Mouse (Mus musculus): ENCODE results near the gene Mettl21e. TPM values are rescaled to one million over a fixed set of nuclear protein-coding genes. Genes with fewer than 3 reads are reported as not detected.
"Not testable (repeated sequence)": the region's sequence is repeated elsewhere in the genome, so short reads cannot be mapped to it uniquely, and the experiment has no call there.

Gene Mettl21e
- not detected in 2 replicates for polyA plus RNA-seq (2014; fragmentation: Nextera tagmentation; extraction: Ambion mirVana)

- no peak for DNase-seq (ENCODE audit: low spot score)
- no peak within 1 kb of the TSS for H3K4me2 ChIP-seq (ENCODE audit: low read depth, severe bottlenecking)
- 88% methylated on average over 1 of the region's 1 CpGs for WGBS
- no peak for ATAC-seq (ENCODE audit: insufficient number of reproducible peaks, low FRiP score, low TSS enrichment, low read depth)
- H3K36me3 ChIP-seq (ENCODE audit: control insufficient read depth, insufficient read depth, low read length), result no peaks in the 10 kb centered on the region
- H3K4me1 ChIP-seq (ENCODE audit: control insufficient read depth, insufficient read depth, low read length), result no peaks in the 10 kb centered on the region
- no peak within 1 kb of the TSS for H3K9ac ChIP-seq (ENCODE audit: low read length)
- no peaks in the 10 kb centered on the region for H3K27me3 ChIP-seq (ENCODE audit: control insufficient read depth, insufficient read depth, low read length)
- H3K27ac ChIP-seq (replicated peaks; ENCODE audit: low read depth, low read length), result no peak within 1 kb of the TSS
- H3K4me3 ChIP-seq (ENCODE audit: low read depth, low read length), result no peak within 1 kb of the TSS
- no peaks in the 10 kb centered on the region for H3K9me3 ChIP-seq (ENCODE audit: control insufficient read depth, low read length)
These were observed at the start of gene Mettl21e for GRCm38 (mm10) chr1:44218876-44219275. Mettl21e (minus strand) TSS chr1:44218961.

- DNase-seq (ENCODE audit: low spot score); H3K4me3 ChIP-seq (ENCODE audit: low read depth, low read length); H3K27ac ChIP-seq (replicated peaks; ENCODE audit: low read depth, low read length); H3K9ac ChIP-seq (ENCODE audit: low read length); H3K4me2 ChIP-seq (ENCODE audit: low read depth, severe bottlenecking); H3K9me3 ChIP-seq (ENCODE audit: control insufficient read depth, low read length); ATAC-seq (ENCODE audit: insufficient number of reproducible peaks, low FRiP score, low TSS enrichment, low read depth); H3K4me1 ChIP-seq (ENCODE audit: control insufficient read depth, insufficient read depth, low read length); H3K27me3 ChIP-seq (ENCODE audit: control insufficient read depth, insufficient read depth, low read length); H3K36me3 ChIP-seq (ENCODE audit: control insufficient read depth, insufficient read depth, low read length): not testable (repeated sequence)
- WGBS, result 34% methylated on average over 2 of the region's 2 CpGs
These were observed 21.7 kb upstream of the Mettl21e start for GRCm38 (mm10) chr1:44240440-44240839.

DNA sequence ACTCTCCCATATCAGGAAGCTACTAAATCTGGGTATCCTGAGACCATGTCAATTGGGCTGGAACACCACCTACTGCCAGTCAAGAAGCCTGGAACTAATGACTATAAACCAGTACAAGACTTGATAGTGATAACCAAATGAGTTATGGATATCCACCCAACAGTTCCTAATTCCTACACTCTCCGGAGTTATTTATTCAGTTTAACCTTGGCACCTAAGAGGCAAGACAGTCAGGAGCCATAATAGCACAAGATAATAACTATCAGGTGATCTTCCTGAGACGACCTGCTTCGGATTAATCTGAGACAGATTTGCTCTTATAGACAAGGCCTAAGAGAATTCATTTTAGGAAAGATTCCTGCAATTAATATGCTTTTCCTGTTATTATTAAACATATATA lies 21.2 kb upstream of the Mettl21e start:
- Histone ChIP-seq H3K9ac (ENCODE audit: low read length) (no peak overlapping the region), H3K9me3 (ENCODE audit: control insufficient read depth, low read length) (no peaks in the 10 kb centered on the region), H3K27ac (replicated peaks; ENCODE audit: low read depth, low read length) (no peak overlapping the region), H3K36me3 (ENCODE audit: control insufficient read depth, insufficient read depth, low read length) (no peaks in the 10 kb centered on the region), H3K4me2 (ENCODE audit: low read depth, severe bottlenecking) (no peak overlapping the region), H3K4me1 (ENCODE audit: control insufficient read depth, insufficient read depth, low read length) (no peaks in the 10 kb centered on the region), H3K27me3 (ENCODE audit: control insufficient read depth, insufficient read depth, low read length) (no peaks in the 10 kb centered on the region), H3K4me3 (ENCODE audit: low read depth, low read length) (no peak overlapping the region)
- 85% methylated on average over 3 of the region's 3 CpGs for WGBS
- DNase-seq (ENCODE audit: low spot score), result no peak
- no peak for ATAC-seq (ENCODE audit: insufficient number of reproducible peaks, low FRiP score, low TSS enrichment, low read depth)

GRCm38 (mm10) chr1:44237305-44237704 lies 18.5 kb upstream of the Mettl21e start:
- no peaks in the 10 kb centered on the region for H3K27me3 ChIP-seq (ENCODE audit: control insufficient read depth, insufficient read depth, low read length)
- H3K4me3 ChIP-seq (ENCODE audit: low read depth, low read length), result no peak overlapping the region
- H3K27ac ChIP-seq (replicated peaks; ENCODE audit: low read depth, low read length), result no peak overlapping the region
- no peaks in the 10 kb centered on the region for H3K4me1 ChIP-seq (ENCODE audit: control insufficient read depth, insufficient read depth, low read length)
- H3K9ac ChIP-seq (ENCODE audit: low read length), result no peak overlapping the region
- H3K36me3 ChIP-seq (ENCODE audit: control insufficient read depth, insufficient read depth, low read length), result no peaks in the 10 kb centered on the region
- ATAC-seq (ENCODE audit: insufficient number of reproducible peaks, low FRiP score, low TSS enrichment, low read depth) (no peak), DNase-seq (ENCODE audit: low spot score) (no peak)
- H3K9me3 ChIP-seq (ENCODE audit: control insufficient read depth, low read length), result no peaks in the 10 kb centered on the region
- WGBS, result 81% methylated on average over 2 of the region's 2 CpGs
- H3K4me2 ChIP-seq (ENCODE audit: low read depth, severe bottlenecking), result no peak overlapping the region

GRCm38 (mm10) chr1:44235311-44235710 lies 16.6 kb upstream of the Mettl21e start:
- no peak overlapping the region for H3K27ac ChIP-seq (replicated peaks; ENCODE audit: low read depth, low read length)
- H3K9me3 ChIP-seq (ENCODE audit: control insufficient read depth, low read length), result no peaks in the 10 kb centered on the region
- no peaks in the 10 kb centered on the region for H3K27me3 ChIP-seq (ENCODE audit: control insufficient read depth, insufficient read depth, low read length)
- ATAC-seq (ENCODE audit: insufficient number of reproducible peaks, low FRiP score, low TSS enrichment, low read depth) (no peak), DNase-seq (ENCODE audit: low spot score) (no peak)
- H3K4me1 ChIP-seq (ENCODE audit: control insufficient read depth, insufficient read depth, low read length), result no peaks in the 10 kb centered on the region
- no peak overlapping the region for H3K4me3 ChIP-seq (ENCODE audit: low read depth, low read length)
- H3K36me3 ChIP-seq (ENCODE audit: control insufficient read depth, insufficient read depth, low read length), result no peaks in the 10 kb centered on the region
- H3K9ac ChIP-seq (ENCODE audit: low read length), result no peak overlapping the region
- H3K4me2 ChIP-seq (ENCODE audit: low read depth, severe bottlenecking), result no peak overlapping the region
- WGBS, result 84% methylated on average over 2 of the region's 2 CpGs

- not testable (repeated sequence) for H3K9me3 ChIP-seq (ENCODE audit: control insufficient read depth, low read length); DNase-seq (ENCODE audit: low spot score); H3K4me3 ChIP-seq (ENCODE audit: low read depth, low read length); H3K4me2 ChIP-seq (ENCODE audit: low read depth, severe bottlenecking); ATAC-seq (ENCODE audit: insufficient number of reproducible peaks, low FRiP score, low TSS enrichment, low read depth); H3K27ac ChIP-seq (replicated peaks; ENCODE audit: low read depth, low read length); H3K27me3 ChIP-seq (ENCODE audit: control insufficient read depth, insufficient read depth, low read length); H3K36me3 ChIP-seq (ENCODE audit: control insufficient read depth, insufficient read depth, low read length); H3K9ac ChIP-seq (ENCODE audit: low read length); H3K4me1 ChIP-seq (ENCODE audit: control insufficient read depth, insufficient read depth, low read length)
- 86% methylated on average over 2 of the region's 2 CpGs for WGBS
These were observed 15.8 kb upstream of the Mettl21e start for GRCm38 (mm10) chr1:44234531-44234930.

DNA sequence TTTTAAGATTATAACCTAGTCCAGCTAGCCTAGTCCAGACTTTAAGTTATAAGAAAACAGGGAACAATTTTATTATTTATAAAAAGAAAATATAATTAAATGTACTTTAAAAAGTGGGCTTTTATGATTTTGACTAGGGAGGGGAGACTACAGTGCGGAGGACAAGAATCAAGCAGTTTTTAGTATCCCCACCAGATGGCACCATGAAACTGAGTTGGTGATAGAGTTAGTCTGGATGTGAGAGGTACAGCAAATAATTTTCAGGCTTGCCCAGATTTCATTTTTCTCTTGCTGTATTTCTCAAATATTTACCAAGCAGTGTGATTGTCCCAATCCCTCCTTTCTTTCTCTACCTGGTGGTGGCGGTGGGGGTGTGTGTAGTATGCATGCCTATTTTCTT lies 10.3 kb upstream of the Mettl21e start:
- Histone ChIP-seq H3K27ac (replicated peaks; ENCODE audit: low read depth, low read length) (no peak overlapping the region), H3K27me3 (ENCODE audit: control insufficient read depth, insufficient read depth, low read length) (no peaks in the 10 kb centered on the region), H3K9me3 (ENCODE audit: control insufficient read depth, low read length) (no peaks in the 10 kb centered on the region), H3K4me3 (ENCODE audit: low read depth, low read length) (no peak overlapping the region), H3K4me2 (ENCODE audit: low read depth, severe bottlenecking) (no peak overlapping the region), H3K4me1 (ENCODE audit: control insufficient read depth, insufficient read depth, low read length) (no peaks in the 10 kb centered on the region), H3K9ac (ENCODE audit: low read length) (no peak overlapping the region), H3K36me3 (ENCODE audit: control insufficient read depth, insufficient read depth, low read length) (no peaks in the 10 kb centered on the region)
- ATAC-seq (ENCODE audit: insufficient number of reproducible peaks, low FRiP score, low TSS enrichment, low read depth), result peak; percentile 77; the same call in 1 of the 2 replicates
- peak; percentile 53 for DNase-seq (ENCODE audit: low spot score)
- WGBS, result 52% methylated on average over 2 of the region's 2 CpGs

DNA sequence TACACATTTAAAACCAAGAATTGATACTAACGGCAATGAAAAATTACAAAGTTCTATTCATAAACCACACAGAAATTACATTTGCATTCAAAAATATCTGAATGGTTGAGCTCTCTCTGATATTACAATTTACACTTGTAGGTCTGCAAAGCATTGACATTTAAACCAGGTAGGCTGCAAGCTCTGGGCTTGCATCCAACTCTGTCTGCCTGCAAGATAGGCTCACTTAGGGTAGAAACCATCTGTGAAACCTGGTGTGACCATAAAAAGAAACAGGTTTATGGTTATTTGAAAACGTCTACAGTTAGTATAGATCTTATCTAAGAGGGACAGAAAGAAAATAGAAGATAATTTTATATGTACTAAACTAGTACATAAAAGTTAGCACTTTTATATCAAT lies 1.6 kb downstream of the Mettl21e start:
- H3K36me3 ChIP-seq (ENCODE audit: control insufficient read depth, insufficient read depth, low read length), result no peaks in the 10 kb centered on the region
- no peaks in the 10 kb centered on the region for H3K27me3 ChIP-seq (ENCODE audit: control insufficient read depth, insufficient read depth, low read length)
- H3K27ac ChIP-seq (replicated peaks; ENCODE audit: low read depth, low read length), result no peak overlapping the region
- no peak overlapping the region for H3K4me3 ChIP-seq (ENCODE audit: low read depth, low read length)
- H3K9ac ChIP-seq (ENCODE audit: low read length), result no peak overlapping the region
- 73% methylated on average over 2 of the region's 2 CpGs for WGBS
- no peaks in the 10 kb centered on the region for H3K4me1 ChIP-seq (ENCODE audit: control insufficient read depth, insufficient read depth, low read length)
- no peak for ATAC-seq (ENCODE audit: insufficient number of reproducible peaks, low FRiP score, low TSS enrichment, low read depth)
- H3K9me3 ChIP-seq (ENCODE audit: control insufficient read depth, low read length), result no peaks in the 10 kb centered on the region
- H3K4me2 ChIP-seq (ENCODE audit: low read depth, severe bottlenecking), result no peak overlapping the region
- DNase-seq (ENCODE audit: low spot score), result no peak

GRCm38 (mm10) chr1:44216352-44217116 lies 2.2 kb downstream of the Mettl21e start:
- 82% methylated on average over 2 of the region's 2 CpGs for WGBS
- no peaks in the 10 kb centered on the region for H3K36me3 ChIP-seq (ENCODE audit: control insufficient read depth, insufficient read depth, low read length)
- DNase-seq (ENCODE audit: low spot score) (no peak), ATAC-seq (ENCODE audit: insufficient number of reproducible peaks, low FRiP score, low TSS enrichment, low read depth) (no peak)
- H3K27ac ChIP-seq (replicated peaks; ENCODE audit: low read depth, low read length), result no peak overlapping the region
- no peaks in the 10 kb centered on the region for H3K4me1 ChIP-seq (ENCODE audit: control insufficient read depth, insufficient read depth, low read length)
- H3K4me3 ChIP-seq (ENCODE audit: low read depth, low read length), result no peak overlapping the region
- no peak overlapping the region for H3K9ac ChIP-seq (ENCODE audit: low read length)
- H3K27me3 ChIP-seq (ENCODE audit: control insufficient read depth, insufficient read depth, low read length), result no peaks in the 10 kb centered on the region
- no peak overlapping the region for H3K4me2 ChIP-seq (ENCODE audit: low read depth, severe bottlenecking)
- no peaks in the 10 kb centered on the region for H3K9me3 ChIP-seq (ENCODE audit: control insufficient read depth, low read length)
